ENCODE assay signal across 10 mouse cellular contexts in genomic region chr6:31412487-31412886, GRCm38 (mm10). TPM values are rescaled to one million over a fixed set of nuclear protein-coding genes. Genes with fewer than 3 reads are reported as not detected.
DNase-seq lines count a peak whose midpoint lies in the region; ATAC-seq and TF ChIP-seq lines count a peak whose summit lies in the region.
"Had no signal": no experiment of that assay in that cellular context is flagged by ENCODE, and none has a peak within 500 bp of the region (broad histone marks: within the 10 kb centered on the region; RNA-seq: fewer than 3 reads in every experiment).

No protein-coding gene starts in this region.

- no peak for TF ChIP-seq POLR2A in thymus, adult 2 months (IDR thresholded peaks at IDR 0.05; ENCODE audit: control insufficient read depth, extremely low read depth, insufficient read depth, low read length, poor library complexity)

- no peak overlapping the region for H3K9ac ChIP-seq in liver, embryonic 11.5 days (ENCODE audit: low read depth, low read length)
- H3K9ac ChIP-seq: limb, embryonic 13.5 days had no signal

- no peaks in the 10 kb centered on the region for H3K36me3 ChIP-seq in thymus, adult 2 months (ENCODE audit: control insufficient read depth, insufficient read depth, low read length)
- no peaks in the 10 kb centered on the region for H3K36me3 ChIP-seq in liver, embryonic 11.5 days (ENCODE audit: control insufficient read depth, insufficient read depth, low read length)
- H3K36me3 ChIP-seq: limb, embryonic 13.5 days had no signal

- TF ChIP-seq CTCF in thymus, adult 2 months (IDR thresholded peaks at IDR 0.05; ENCODE audit: borderline replicate concordance, control insufficient read depth, extremely low read depth, insufficient read depth, low read length, poor library complexity), result no peak

- H3K4me3 ChIP-seq in thymus, adult 2 months (ENCODE audit: control insufficient read depth, insufficient read depth, low read length), result no peak overlapping the region
- H3K4me3 ChIP-seq in liver, embryonic 11.5 days (ENCODE audit: low read depth, low read length), result no peak overlapping the region
- H3K4me3 ChIP-seq: limb, embryonic 13.5 days had no signal

- peak; percentile 37 for DNase-seq in embryo, embryonic 11 days
- DNase-seq in embryo, embryonic 9.5 days (ENCODE audit: extremely low spot score), result no peak
- DNase-seq in thymus, postnatal 25 days, result peak; percentile 26
- no peak for DNase-seq in thymus, adult 2 months
- DNase-seq in liver, embryonic 11.5 days (ENCODE audit: low spot score), result no peak
- DNase-seq in spleen, postnatal 4 days (ENCODE audit: low spot score in 2 of 2), result no peak
- no peak for DNase-seq in gastrocnemius, postnatal 4 days (ENCODE audit: low spot score in 2 of 2)
- DNase-seq in gastrocnemius, postnatal 10 days, result no peak
- DNase-seq: right cerebral cortex, postnatal 4 days had no signal

- H3K4me2 ChIP-seq in liver, embryonic 11.5 days, result no peak overlapping the region
- H3K4me2 ChIP-seq: limb, embryonic 13.5 days had no signal

- no peak overlapping the region for H3K27ac ChIP-seq in thymus, adult 2 months (ENCODE audit: control insufficient read depth, insufficient read depth, low read length)
- H3K27ac ChIP-seq in liver, embryonic 11.5 days (ENCODE audit: low read depth, low read length), result no peak overlapping the region
- H3K27ac ChIP-seq: limb, embryonic 13.5 days had no signal

- no peaks in the 10 kb centered on the region for H3K27me3 ChIP-seq in thymus, adult 2 months (ENCODE audit: control insufficient read depth, insufficient read depth, low read length)
- H3K27me3 ChIP-seq in liver, embryonic 11.5 days (replicated peaks; ENCODE audit: control insufficient read depth, insufficient read depth, low read length), result no peaks in the 10 kb centered on the region
- H3K27me3 ChIP-seq: limb, embryonic 13.5 days had no signal

- peak; percentile 65; the same call in 1 of the 2 replicates for ATAC-seq in liver, embryonic 11.5 days (replicated peaks; ENCODE audit: low FRiP score)

- no peaks in the 10 kb centered on the region for H3K9me3 ChIP-seq in liver, embryonic 11.5 days (ENCODE audit: control insufficient read depth, low read length)
- H3K9me3 ChIP-seq: limb, embryonic 13.5 days had no signal

- H3K4me1 ChIP-seq in thymus, adult 2 months (replicated peaks; ENCODE audit: control insufficient read depth, insufficient read depth, low read length), result 0 out of 2 replicates have a peak, but pooled peaks cover 3% of the 10 kb centered on the region
- peaks cover 16% of the 10 kb centered on the region for H3K4me1 ChIP-seq in liver, embryonic 11.5 days (replicated peaks; ENCODE audit: control insufficient read depth, insufficient read depth, low read length)

RNA-seq across cellular contexts. Expression of gene Mkln1, which starts 14.0 kb away (rescaled TPM):
- polyA plus RNA-seq in thymus, adult 2 months (2012; rRNA removed), result 29.6 and 40.1 TPM in 2 replicates
- 196 and 222 TPM in 2 replicates for polyA plus RNA-seq in liver, embryonic 11.5 days (2014; fragmentation: Nextera tagmentation; extraction: Ambion mirVana)
- 100 to 1,000 TPM; 108 to 129 TPM for total RNA-seq in gastrocnemius, postnatal 4 days (2021)
- 100 to 1,000 TPM; 104 to 118 TPM for total RNA-seq in gastrocnemius, postnatal 10 days (2021)

Comparison
In these comparisons a context has a peak if more than half of its experiments do, and no peak if none do; other contexts are left out.
1. DNase-seq: peak in embryo, embryonic 11 days (single experiment) and thymus, postnatal 25 days (single experiment); none in embryo, embryonic 9.5 days (single experiment), thymus, adult 2 months (single experiment), liver, embryonic 11.5 days (single experiment), spleen, postnatal 4 days (0 of 2), gastrocnemius, postnatal 4 days (0 of 2) and gastrocnemius, postnatal 10 days (single experiment).